Mouse (Mus musculus): ENCODE measurements at regions not wholly inside any gene's neighbourhood (a gene's known extent, or its start where the extent isn't known, plus 50 kb on each side); places are given as distances from the start of the nearest gene placed in this dataset.

DNA sequence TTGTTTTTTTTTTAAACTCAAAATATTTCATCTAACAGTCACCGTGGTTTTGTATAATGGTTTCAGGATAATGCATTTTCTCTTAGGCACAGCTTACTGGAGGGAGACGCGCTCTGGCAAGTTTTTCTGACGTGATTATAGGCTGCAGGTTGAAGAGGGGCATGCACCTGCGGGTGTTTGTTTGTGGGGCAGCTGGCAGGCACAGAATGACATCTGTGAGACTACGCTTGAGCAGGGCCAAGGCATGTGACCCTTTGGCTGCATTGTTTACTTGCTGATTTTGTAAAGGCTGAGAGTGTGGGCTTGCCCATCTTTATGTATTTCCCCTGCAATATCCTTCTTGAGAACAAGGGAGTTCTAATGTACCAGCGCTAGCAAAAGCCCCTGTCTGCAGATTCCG, 108.4 kb upstream of the Mylip start:
- Histone ChIP-seq H3K4me2 (ENCODE audit: low read length) (no peak overlapping the region), H3K27ac (replicated peaks in 1 of 2; ENCODE audit: control insufficient read depth in 1 of 2, insufficient read depth in 1 of 2, low read depth in 2 of 2, low read length in 2 of 2) (no peak overlapping the region), H3K4me3 (ENCODE audit: control insufficient read depth in 1 of 2, insufficient read depth in 1 of 2, low read depth in 1 of 2, low read length in 2 of 2) (no peak overlapping the region), H3K9ac (ENCODE audit: low read length) (no peak overlapping the region), H3K36me3 (ENCODE audit: control insufficient read depth, insufficient read depth, low read length) (no peaks in the 10 kb centered on the region), H3K4me1 (ENCODE audit: control insufficient read depth in 2 of 2, insufficient read depth in 2 of 2, low read length in 2 of 2) (no peaks in the 10 kb centered on the region; a peak in 1 of 4 replicates), H3K27me3 (ENCODE audit: control insufficient read depth, insufficient read depth, low read length) (no peaks in the 10 kb centered on the region), H3K9me3 (ENCODE audit: control insufficient read depth, low read length) (no peaks in the 10 kb centered on the region)
- WGBS = 84% methylated on average over 8 of the region's 8 CpGs
- no peak for ATAC-seq (ENCODE audit: insufficient number of reproducible peaks, insufficient read depth, low FRiP score, low read depth)

- ATAC-seq (ENCODE audit: insufficient number of reproducible peaks, insufficient read depth, low FRiP score, low read depth) = no peak
- Histone ChIP-seq H3K9ac (ENCODE audit: low read length) (no peak overlapping the region), H3K4me3 (ENCODE audit: control insufficient read depth in 1 of 2, insufficient read depth in 1 of 2, low read depth in 1 of 2, low read length in 2 of 2) (no peak overlapping the region), H3K9me3 (ENCODE audit: control insufficient read depth, low read length) (no peaks in the 10 kb centered on the region), H3K27ac (replicated peaks in 1 of 2; ENCODE audit: control insufficient read depth in 1 of 2, insufficient read depth in 1 of 2, low read depth in 2 of 2, low read length in 2 of 2) (no peak overlapping the region), H3K27me3 (ENCODE audit: control insufficient read depth, insufficient read depth, low read length) (no peaks in the 10 kb centered on the region), H3K4me1 (ENCODE audit: control insufficient read depth in 2 of 2, insufficient read depth in 2 of 2, low read length in 2 of 2) (no peaks in the 10 kb centered on the region), H3K36me3 (ENCODE audit: control insufficient read depth, insufficient read depth, low read length) (no peaks in the 10 kb centered on the region), H3K4me2 (ENCODE audit: low read length) (no peak overlapping the region)
- WGBS = 90% methylated on average over 2 of the region's 2 CpGs
Observed at GRCm38 (mm10) chr13:45286651-45287050, 102.9 kb upstream of the Mylip start.

DNA sequence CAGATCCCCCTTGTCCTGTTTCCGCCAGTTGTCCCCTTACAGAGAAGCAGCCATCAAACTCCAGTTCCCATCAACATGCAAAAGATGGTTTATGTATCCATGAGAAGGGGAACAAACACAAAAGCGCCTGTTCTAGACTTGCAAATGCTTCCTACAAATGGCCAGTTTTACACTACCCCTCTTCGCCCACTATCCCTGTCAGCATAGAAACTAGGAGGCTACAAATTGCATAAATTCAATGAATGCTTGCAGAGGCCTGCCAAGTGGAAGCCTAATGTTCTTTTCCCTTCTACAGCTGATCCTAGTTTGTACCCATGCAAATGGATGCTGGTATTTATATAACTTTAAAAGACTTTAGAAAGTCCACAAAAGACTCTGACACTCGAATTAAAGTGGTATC, 102.3 kb upstream of the Mylip start:
- WGBS = 88% methylated on average over 4 of the region's 4 CpGs
- no peak overlapping the region for H3K4me3 ChIP-seq (ENCODE audit: control insufficient read depth in 1 of 2, insufficient read depth in 1 of 2, low read depth in 1 of 2, low read length in 2 of 2)
- no peak overlapping the region for H3K9ac ChIP-seq (ENCODE audit: low read length)
- H3K36me3 ChIP-seq (ENCODE audit: control insufficient read depth, insufficient read depth, low read length) = no peaks in the 10 kb centered on the region
- H3K27ac ChIP-seq (replicated peaks in 1 of 2; ENCODE audit: control insufficient read depth in 1 of 2, insufficient read depth in 1 of 2, low read depth in 2 of 2, low read length in 2 of 2) = no peak overlapping the region
- no peaks in the 10 kb centered on the region for H3K4me1 ChIP-seq (ENCODE audit: control insufficient read depth in 2 of 2, insufficient read depth in 2 of 2, low read length in 2 of 2)
- no peaks in the 10 kb centered on the region for H3K9me3 ChIP-seq (ENCODE audit: control insufficient read depth, low read length)
- ATAC-seq (ENCODE audit: insufficient number of reproducible peaks, insufficient read depth, low FRiP score, low read depth) = no peak
- H3K4me2 ChIP-seq (ENCODE audit: low read length) = no peak overlapping the region
- H3K27me3 ChIP-seq (ENCODE audit: control insufficient read depth, insufficient read depth, low read length) = no peaks in the 10 kb centered on the region

GRCm38 (mm10) chr13:45289976-45290375, 99.6 kb upstream of the Mylip start:
- 91% methylated on average over 11 of the region's 11 CpGs for WGBS
- H3K4me1 ChIP-seq (ENCODE audit: control insufficient read depth in 2 of 2, insufficient read depth in 2 of 2, low read length in 2 of 2) = peaks cover 0 to 4% of the 10 kb centered on the region in 2 experiments; a peak in 1 of 4 replicates
- no peaks in the 10 kb centered on the region for H3K36me3 ChIP-seq (ENCODE audit: control insufficient read depth, insufficient read depth, low read length)

DNA sequence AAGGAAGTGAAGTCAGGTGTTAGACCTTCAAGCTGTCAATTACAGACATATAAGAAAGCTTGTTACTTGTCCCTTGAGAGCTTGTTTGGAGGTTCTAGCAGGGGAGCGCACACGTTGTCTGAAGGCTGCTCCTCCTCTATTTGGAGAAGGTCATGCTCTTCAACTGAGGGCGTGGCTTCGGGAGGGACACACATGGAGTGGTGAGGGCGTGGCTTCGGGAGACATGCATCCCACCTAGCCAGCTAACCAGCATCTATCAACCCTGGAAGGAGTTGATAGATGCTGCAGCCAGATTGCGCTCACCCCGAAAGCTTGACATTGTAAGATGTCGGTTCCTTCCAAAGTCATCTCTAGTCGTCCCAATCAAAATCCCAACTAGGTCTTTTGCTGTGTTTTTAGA, 94.9 kb upstream of the Mylip start:
- Histone ChIP-seq H3K36me3 (ENCODE audit: control insufficient read depth, insufficient read depth, low read length) (no peaks in the 10 kb centered on the region), H3K27ac (replicated peaks in 1 of 2; ENCODE audit: control insufficient read depth in 1 of 2, insufficient read depth in 1 of 2, low read depth in 2 of 2, low read length in 2 of 2) (no peak overlapping the region), H3K4me3 (ENCODE audit: control insufficient read depth in 1 of 2, insufficient read depth in 1 of 2, low read depth in 1 of 2, low read length in 2 of 2) (no peak overlapping the region), H3K27me3 (ENCODE audit: control insufficient read depth, insufficient read depth, low read length) (no peaks in the 10 kb centered on the region), H3K9me3 (ENCODE audit: control insufficient read depth, low read length) (no peaks in the 10 kb centered on the region), H3K9ac (ENCODE audit: low read length) (no peak overlapping the region), H3K4me2 (ENCODE audit: low read length) (no peak overlapping the region), H3K4me1 (ENCODE audit: control insufficient read depth in 2 of 2, insufficient read depth in 2 of 2, low read length in 2 of 2) (peaks cover 0 to 6% of the 10 kb centered on the region in 2 experiments; a peak in 1 of 4 replicates)
- ATAC-seq (ENCODE audit: insufficient number of reproducible peaks, insufficient read depth, low FRiP score, low read depth) = no peak
- 80% methylated on average over 10 of the region's 10 CpGs for WGBS

More at GRCm38 (mm10) chr13:45289976-45290375, 99.6 kb upstream of the Mylip start:
- ATAC-seq (ENCODE audit: insufficient number of reproducible peaks, insufficient read depth, low FRiP score, low read depth) = no peak
- no peak overlapping the region for H3K27ac ChIP-seq (replicated peaks in 1 of 2; ENCODE audit: control insufficient read depth in 1 of 2, insufficient read depth in 1 of 2, low read depth in 2 of 2, low read length in 2 of 2)
- H3K9me3 ChIP-seq (ENCODE audit: control insufficient read depth, low read length) = no peaks in the 10 kb centered on the region
- H3K4me3 ChIP-seq (ENCODE audit: control insufficient read depth in 1 of 2, insufficient read depth in 1 of 2, low read depth in 1 of 2, low read length in 2 of 2) = no peak overlapping the region
- no peak overlapping the region for H3K4me2 ChIP-seq (ENCODE audit: low read length)
- no peaks in the 10 kb centered on the region for H3K27me3 ChIP-seq (ENCODE audit: control insufficient read depth, insufficient read depth, low read length)
- no peak overlapping the region for H3K9ac ChIP-seq (ENCODE audit: low read length)

- Histone ChIP-seq H3K4me3 (ENCODE audit: control insufficient read depth in 1 of 2, insufficient read depth in 1 of 2, low read depth in 1 of 2, low read length in 2 of 2) (no peak overlapping the region), H3K27me3 (ENCODE audit: control insufficient read depth, insufficient read depth, low read length) (no peaks in the 10 kb centered on the region), H3K9me3 (ENCODE audit: control insufficient read depth, low read length) (no peaks in the 10 kb centered on the region), H3K9ac (ENCODE audit: low read length) (no peak overlapping the region), H3K36me3 (ENCODE audit: control insufficient read depth, insufficient read depth, low read length) (no peaks in the 10 kb centered on the region), H3K27ac (replicated peaks in 1 of 2; ENCODE audit: control insufficient read depth in 1 of 2, insufficient read depth in 1 of 2, low read depth in 2 of 2, low read length in 2 of 2) (no peak overlapping the region), H3K4me2 (ENCODE audit: low read length) (no peak overlapping the region), H3K4me1 (ENCODE audit: control insufficient read depth in 2 of 2, insufficient read depth in 2 of 2, low read length in 2 of 2) (no peaks in the 10 kb centered on the region)
- no peak for ATAC-seq (ENCODE audit: insufficient number of reproducible peaks, insufficient read depth, low FRiP score, low read depth)
- 86% methylated on average over 8 of the region's 8 CpGs for WGBS
Observed at GRCm38 (mm10) chr13:45300610-45301009, 88.9 kb upstream of the Mylip start.

DNA sequence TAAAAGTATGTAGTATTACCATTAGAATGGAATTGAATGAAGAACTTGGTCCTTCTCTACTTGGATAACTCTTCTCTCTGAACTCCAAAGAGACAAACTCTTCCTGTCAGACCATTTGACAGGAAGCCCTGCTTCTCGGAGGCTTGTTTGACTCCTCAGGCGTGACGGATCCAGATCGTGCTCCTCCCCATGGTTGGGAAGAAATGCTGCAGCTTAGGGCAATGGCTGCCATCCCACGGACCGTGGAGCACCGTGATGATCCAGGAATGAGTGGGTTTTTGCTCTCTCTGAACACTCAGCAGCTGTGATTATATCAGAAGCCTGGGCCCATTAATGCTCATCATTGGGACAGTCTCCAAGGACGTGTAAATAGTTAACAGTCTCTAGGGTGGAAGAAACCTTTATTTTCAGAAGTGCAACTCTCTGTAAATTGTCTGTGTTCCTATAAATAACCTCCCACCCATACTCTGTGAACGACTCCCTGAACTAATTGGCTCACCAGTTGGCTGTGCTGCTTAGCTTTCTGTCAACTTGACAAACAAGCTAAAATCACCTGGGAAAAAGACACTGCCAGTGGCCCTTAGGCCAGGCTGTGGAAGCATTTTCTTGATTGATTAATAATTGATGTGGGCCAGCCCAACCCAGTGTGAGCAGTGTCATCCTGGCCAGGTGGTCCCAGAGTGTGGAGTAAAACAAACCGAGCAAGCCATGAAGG, 88.2 kb upstream of the Mylip start:
- Histone ChIP-seq H3K9me3 (ENCODE audit: control insufficient read depth, low read length) (no peaks in the 10 kb centered on the region), H3K4me2 (ENCODE audit: low read length) (no peak overlapping the region), H3K36me3 (ENCODE audit: control insufficient read depth, insufficient read depth, low read length) (no peaks in the 10 kb centered on the region), H3K9ac (ENCODE audit: low read length) (no peak overlapping the region), H3K4me3 (ENCODE audit: control insufficient read depth in 1 of 2, insufficient read depth in 1 of 2, low read depth in 1 of 2, low read length in 2 of 2) (no peak overlapping the region), H3K4me1 (ENCODE audit: control insufficient read depth in 2 of 2, insufficient read depth in 2 of 2, low read length in 2 of 2) (no peaks in the 10 kb centered on the region), H3K27ac (replicated peaks in 1 of 2; ENCODE audit: control insufficient read depth in 1 of 2, insufficient read depth in 1 of 2, low read depth in 2 of 2, low read length in 2 of 2) (no peak overlapping the region), H3K27me3 (ENCODE audit: control insufficient read depth, insufficient read depth, low read length) (no peaks in the 10 kb centered on the region)
- ATAC-seq (ENCODE audit: insufficient number of reproducible peaks, insufficient read depth, low FRiP score, low read depth) = no peak
- WGBS = 77% methylated on average over 10 of the region's 10 CpGs

- no peak overlapping the region for H3K27ac ChIP-seq (replicated peaks in 1 of 2; ENCODE audit: control insufficient read depth in 1 of 2, insufficient read depth in 1 of 2, low read depth in 2 of 2, low read length in 2 of 2)
- H3K9ac ChIP-seq (ENCODE audit: low read length) = no peak overlapping the region
- 86% methylated on average over 6 of the region's 6 CpGs for WGBS
- no peak overlapping the region for H3K4me2 ChIP-seq (ENCODE audit: low read length)
- no peak overlapping the region for H3K4me3 ChIP-seq (ENCODE audit: control insufficient read depth in 1 of 2, insufficient read depth in 1 of 2, low read depth in 1 of 2, low read length in 2 of 2)
- ATAC-seq (ENCODE audit: insufficient number of reproducible peaks, insufficient read depth, low FRiP score, low read depth) = no peak
- H3K27me3 ChIP-seq (ENCODE audit: control insufficient read depth, insufficient read depth, low read length) = no peaks in the 10 kb centered on the region
- no peaks in the 10 kb centered on the region for H3K9me3 ChIP-seq (ENCODE audit: control insufficient read depth, low read length)
- no peaks in the 10 kb centered on the region for H3K4me1 ChIP-seq (ENCODE audit: control insufficient read depth in 2 of 2, insufficient read depth in 2 of 2, low read length in 2 of 2)
- H3K36me3 ChIP-seq (ENCODE audit: control insufficient read depth, insufficient read depth, low read length) = no peaks in the 10 kb centered on the region
Observed at GRCm38 (mm10) chr13:45302796-45303195, 86.7 kb upstream of the Mylip start.

All from heart, embryonic 14.5 days (tissue).